Mouse (Mus musculus): ENCODE results near the gene Angpt4. TPM values are rescaled to one million over a fixed set of nuclear protein-coding genes. Genes with fewer than 3 reads are reported as not detected.

The Angpt4 gene
- total and polyA plus RNA-seq, 3 experiments = 0.04 TPM; not detected in 2

GRCm38 (mm10) chr2:151874551-151874950, 36.5 kb upstream of the Angpt4 start:
- Histone ChIP-seq H3K27me3 (replicated peaks) (peaks cover 95% of the 10 kb centered on the region), H3K27ac (ENCODE audit: insufficient read depth, low read depth) (no peak overlapping the region), H3K4me2 (ENCODE audit: insufficient read depth, low read depth, poor library complexity, severe bottlenecking) (no peak overlapping the region), H3K4me3 (replicated peaks in 1 of 3; ENCODE audit: low read depth in 2 of 3, low read length in 2 of 3, poor library complexity in 1 of 3) (no peak overlapping the region), H3K9ac (ENCODE audit: insufficient read depth, low read depth) (no peak overlapping the region), H3K9me3 (replicated peaks; ENCODE audit: low read length) (no peaks in the 10 kb centered on the region), H3K4me1 (ENCODE audit: control insufficient read depth in 1 of 2, insufficient read depth in 2 of 2) (no peaks in the 10 kb centered on the region), H3K36me3 (replicated peaks in 1 of 2; ENCODE audit: control insufficient read depth in 1 of 2, insufficient read depth in 1 of 2, low read length in 1 of 2) (no peaks in the 10 kb centered on the region), H3K79me2 (replicated peaks; ENCODE audit: control insufficient read depth, extremely low read depth, insufficient read depth, poor library complexity, severe bottlenecking) (no peaks in the 10 kb centered on the region)
- dilution Hi-C loops (cut with MboI; ENCODE audit: extremely low pct_ligation_motif_present, extremely low pct_unique_long_range_greater_than_20kb, low sequenced_read_pairs) = no loop called here
- in situ Hi-C loops (cut with MboI; ENCODE audit: low pct_ligation_motif_present, low pct_unique_long_range_greater_than_20kb, low sequenced_read_pairs) = loop anchor here (10.0 to 25.0 kb wide), 2 partner anchors 130 to 287 kb away; no protein-coding TSS in a partner anchor
- TF ChIP-seq POLR2A (IDR thresholded peaks at IDR 0.05; ENCODE audit: low read depth, low read length) (no peak), ZNF384 (IDR thresholded peaks at IDR 0.05; ENCODE audit: low read depth, low read length) (no peak), NELFE (IDR thresholded peaks at IDR 0.05; ENCODE audit: low read depth, low read length) (no peak), SMC3 (IDR thresholded peaks at IDR 0.05; ENCODE audit: low read depth, low read length) (peak; percentile 31), CTCF (conservative IDR thresholded peaks at IDR 0.05 in 1 of 2, IDR thresholded peaks at IDR 0.05 in 1 of 2; ENCODE audit: low read depth in 2 of 2, low read length in 2 of 2) (peak in 1 of 2 experiments; percentile 57; a peak in 2 of 4 replicates), RAD21 (IDR thresholded peaks at IDR 0.05; ENCODE audit: low read depth, low read length) (peak; percentile 35), MXI1 (IDR thresholded peaks at IDR 0.05; ENCODE audit: low read depth, low read length) (no peak), EP300 (IDR thresholded peaks at IDR 0.05; ENCODE audit: low read length) (no peak), USF2 (conservative IDR thresholded peaks at IDR 0.05; ENCODE audit: low read depth, low read length) (no peak), MYC (IDR thresholded peaks at IDR 0.05; ENCODE audit: low read depth, low read length) (no peak)
- peak; percentile 24 for DNase-seq (ENCODE audit: extremely low read depth)

GRCm38 (mm10) chr2:151876012-151876485, 35.0 kb upstream of the Angpt4 start:
- H3K9ac ChIP-seq (ENCODE audit: insufficient read depth, low read depth) = no peak overlapping the region
- TF ChIP-seq RAD21 (IDR thresholded peaks at IDR 0.05; ENCODE audit: low read depth, low read length) (peak; percentile 77), BHLHE40 (IDR thresholded peaks at IDR 0.05; ENCODE audit: low read depth, low read length) (no peak), POLR2A (IDR thresholded peaks at IDR 0.05; ENCODE audit: low read depth, low read length) (no peak), SMC3 (IDR thresholded peaks at IDR 0.05; ENCODE audit: low read depth, low read length) (peak; percentile 62), CTCF (conservative IDR thresholded peaks at IDR 0.05 in 1 of 2, IDR thresholded peaks at IDR 0.05 in 1 of 2; ENCODE audit: low read depth in 2 of 2, low read length in 2 of 2) (peak; percentile 85 to 89)
- H3K27me3 ChIP-seq (replicated peaks) = peaks cover 89% of the 10 kb centered on the region
- peak; percentile 43 for DNase-seq (ENCODE audit: extremely low read depth)
- H3K36me3 ChIP-seq (replicated peaks in 1 of 2; ENCODE audit: control insufficient read depth in 1 of 2, insufficient read depth in 1 of 2, low read length in 1 of 2) = no peaks in the 10 kb centered on the region
- no peaks in the 10 kb centered on the region for H3K9me3 ChIP-seq (replicated peaks; ENCODE audit: low read length)
- H3K79me2 ChIP-seq (replicated peaks; ENCODE audit: control insufficient read depth, extremely low read depth, insufficient read depth, poor library complexity, severe bottlenecking) = no peaks in the 10 kb centered on the region
- dilution Hi-C loops (cut with MboI; ENCODE audit: extremely low pct_ligation_motif_present, extremely low pct_unique_long_range_greater_than_20kb, low sequenced_read_pairs) (no loop called here), in situ Hi-C loops (cut with MboI; ENCODE audit: low pct_ligation_motif_present, low pct_unique_long_range_greater_than_20kb, low sequenced_read_pairs) (loop anchor here (10.0 kb wide), 1 partner anchor 129 kb away; no protein-coding TSS in a partner anchor)
- no peak overlapping the region for H3K4me2 ChIP-seq (ENCODE audit: insufficient read depth, low read depth, poor library complexity, severe bottlenecking)
- no peak overlapping the region for H3K4me3 ChIP-seq (replicated peaks in 1 of 3; ENCODE audit: low read depth in 2 of 3, low read length in 2 of 3, poor library complexity in 1 of 3)
- H3K27ac ChIP-seq (ENCODE audit: insufficient read depth, low read depth) = no peak overlapping the region
- no peaks in the 10 kb centered on the region for H3K4me1 ChIP-seq (ENCODE audit: control insufficient read depth in 1 of 2, insufficient read depth in 2 of 2)

- in situ Hi-C loops (cut with MboI; ENCODE audit: low pct_ligation_motif_present, low pct_unique_long_range_greater_than_20kb, low sequenced_read_pairs) = loop anchor here (10.0 kb wide), 1 partner anchor 126 kb away; no protein-coding TSS in a partner anchor
- no peak for DNase-seq (ENCODE audit: extremely low read depth)
- no peaks in the 10 kb centered on the region for H3K4me1 ChIP-seq (ENCODE audit: control insufficient read depth in 1 of 2, insufficient read depth in 2 of 2)
- TF ChIP-seq UBTF (IDR thresholded peaks at IDR 0.05; ENCODE audit: low read depth, low read length) (no peak), ELF1 (IDR thresholded peaks at IDR 0.05; ENCODE audit: low read depth, low read length) (no peak), ETS1 (conservative IDR thresholded peaks at IDR 0.05; ENCODE audit: low read depth, low read length) (no peak), MAZ (IDR thresholded peaks at IDR 0.05; ENCODE audit: low read depth, low read length) (no peak)
- no peaks in the 10 kb centered on the region for H3K9me3 ChIP-seq (replicated peaks; ENCODE audit: low read length)
- H3K27me3 ChIP-seq (replicated peaks) = peaks cover 65% of the 10 kb centered on the region
- H3K4me3 ChIP-seq (replicated peaks in 1 of 3; ENCODE audit: low read depth in 2 of 3, low read length in 2 of 3, poor library complexity in 1 of 3) = no peak overlapping the region
- H3K27ac ChIP-seq (ENCODE audit: insufficient read depth, low read depth) = no peak overlapping the region
- H3K36me3 ChIP-seq (replicated peaks in 1 of 2; ENCODE audit: control insufficient read depth in 1 of 2, insufficient read depth in 1 of 2, low read length in 1 of 2) = no peaks in the 10 kb centered on the region
- dilution Hi-C loops (cut with MboI; ENCODE audit: extremely low pct_ligation_motif_present, extremely low pct_unique_long_range_greater_than_20kb, low sequenced_read_pairs) = no loop called here
- no peaks in the 10 kb centered on the region for H3K79me2 ChIP-seq (replicated peaks; ENCODE audit: control insufficient read depth, extremely low read depth, insufficient read depth, poor library complexity, severe bottlenecking)
- H3K4me2 ChIP-seq (ENCODE audit: insufficient read depth, low read depth, poor library complexity, severe bottlenecking) = no peak overlapping the region
- no peak overlapping the region for H3K9ac ChIP-seq (ENCODE audit: insufficient read depth, low read depth)
Observed at GRCm38 (mm10) chr2:151878645-151879044, 32.4 kb upstream of the Angpt4 start.
